Mouse (Mus musculus): ENCODE results near the gene Ss18l1. TPM values are rescaled to one million over a fixed set of nuclear protein-coding genes. Genes with fewer than 3 reads are reported as not detected.

Ss18l1 gene
- polyA plus RNA-seq (2014; fragmentation: Nextera tagmentation; extraction: Ambion mirVana), result 54.2 and 57.2 TPM in 2 replicates

GRCm38 (mm10) chr2:180042256-180042857 lies at the start of gene Ss18l1, which contains the start of gene Psma7:
Gene Ss18l1 (plus strand): TSS chr2:180042509.
Gene Psma7 (minus strand): TSS chr2:180042433.
- Histone ChIP-seq H3K36me3 (replicated peaks; ENCODE audit: control insufficient read depth, insufficient read depth) (peaks cover 19% of the 10 kb centered on the region), H3K27me3 (ENCODE audit: control insufficient read depth, insufficient read depth, low read length) (no peaks in the 10 kb centered on the region), H3K27ac (peak within 1 kb of the TSS; percentile 96), H3K9me3 (ENCODE audit: control insufficient read depth, low read length) (no peaks in the 10 kb centered on the region), H3K9ac (peak within 1 kb of the TSS; percentile 95), H3K4me3 (replicated peaks; ENCODE audit: low read length) (peak within 1 kb of the TSS; percentile 98), H3K4me2 (replicated peaks) (peak within 1 kb of the TSS; percentile 63), H3K4me1 (replicated peaks; ENCODE audit: control insufficient read depth, insufficient read depth, low read length) (peaks cover 36% of the 10 kb centered on the region)
- peak; percentile 95 for ATAC-seq (ENCODE audit: low FRiP score)
- peak; percentile 93 for DNase-seq (ENCODE audit: low spot score)
- WGBS, result under 1% methylated on average over 74 of the region's 78 CpGs

- 88% methylated on average over 5 of the region's 5 CpGs for WGBS
- no peaks in the 10 kb centered on the region for H3K27me3 ChIP-seq (ENCODE audit: control insufficient read depth, insufficient read depth, low read length)
Measured at GRCm38 (mm10) chr2:179993071-179993470, 49.2 kb upstream of the Ss18l1 start.

GRCm38 (mm10) chr2:179998431-179998830 lies 43.9 kb upstream of the Ss18l1 start:
- no peaks in the 10 kb centered on the region for H3K9me3 ChIP-seq (ENCODE audit: control insufficient read depth, low read length)
- no peak overlapping the region for H3K9ac ChIP-seq
- H3K36me3 ChIP-seq (replicated peaks; ENCODE audit: control insufficient read depth, insufficient read depth), result no peaks in the 10 kb centered on the region
- H3K4me3 ChIP-seq (replicated peaks; ENCODE audit: low read length), result no peak overlapping the region
- ATAC-seq (ENCODE audit: low FRiP score), result no peak
- no peak for DNase-seq (ENCODE audit: low spot score)
- no peaks in the 10 kb centered on the region for H3K27me3 ChIP-seq (ENCODE audit: control insufficient read depth, insufficient read depth, low read length)
- H3K4me2 ChIP-seq (replicated peaks), result no peak overlapping the region
- no peaks in the 10 kb centered on the region for H3K4me1 ChIP-seq (replicated peaks; ENCODE audit: control insufficient read depth, insufficient read depth, low read length)
- WGBS, result 72% methylated on average over 4 of the region's 4 CpGs
- H3K27ac ChIP-seq, result no peak overlapping the region

More at GRCm38 (mm10) chr2:179993071-179993470, 49.2 kb upstream of the Ss18l1 start:
- Histone ChIP-seq H3K36me3 (replicated peaks; ENCODE audit: control insufficient read depth, insufficient read depth) (no peaks in the 10 kb centered on the region), H3K9ac (no peak overlapping the region), H3K4me1 (replicated peaks; ENCODE audit: control insufficient read depth, insufficient read depth, low read length) (no peaks in the 10 kb centered on the region), H3K4me3 (replicated peaks; ENCODE audit: low read length) (no peak overlapping the region), H3K27ac (no peak overlapping the region), H3K4me2 (replicated peaks) (no peak overlapping the region), H3K9me3 (ENCODE audit: control insufficient read depth, low read length) (no peaks in the 10 kb centered on the region)
- no peak for ATAC-seq (ENCODE audit: low FRiP score)
- DNase-seq (ENCODE audit: low spot score), result no peak

GRCm38 (mm10) chr2:180001635-180002034 lies 40.7 kb upstream of the Ss18l1 start:
- no peaks in the 10 kb centered on the region for H3K36me3 ChIP-seq (replicated peaks; ENCODE audit: control insufficient read depth, insufficient read depth)
- WGBS, result 88% methylated on average over 9 of the region's 9 CpGs

GRCm38 (mm10) chr2:180005656-180006351 lies 36.5 kb upstream of the Ss18l1 start:
- no peaks in the 10 kb centered on the region for H3K4me1 ChIP-seq (replicated peaks; ENCODE audit: control insufficient read depth, insufficient read depth, low read length)
- H3K4me2 ChIP-seq (replicated peaks), result no peak overlapping the region
- H3K9ac ChIP-seq, result no peak overlapping the region
- H3K27ac ChIP-seq, result no peak overlapping the region
- WGBS, result 69% methylated on average over 5 of the region's 5 CpGs
- H3K27me3 ChIP-seq (ENCODE audit: control insufficient read depth, insufficient read depth, low read length), result no peaks in the 10 kb centered on the region
- H3K9me3 ChIP-seq (ENCODE audit: control insufficient read depth, low read length), result no peaks in the 10 kb centered on the region
- no peaks in the 10 kb centered on the region for H3K36me3 ChIP-seq (replicated peaks; ENCODE audit: control insufficient read depth, insufficient read depth)
- DNase-seq (ENCODE audit: low spot score) (no peak), ATAC-seq (ENCODE audit: low FRiP score) (no peak)
- no peak overlapping the region for H3K4me3 ChIP-seq (replicated peaks; ENCODE audit: low read length)

More at GRCm38 (mm10) chr2:180001635-180002034, 40.7 kb upstream of the Ss18l1 start:
- H3K27me3 ChIP-seq (ENCODE audit: control insufficient read depth, insufficient read depth, low read length), result no peaks in the 10 kb centered on the region
- H3K9ac ChIP-seq, result no peak overlapping the region
- H3K4me1 ChIP-seq (replicated peaks; ENCODE audit: control insufficient read depth, insufficient read depth, low read length), result no peaks in the 10 kb centered on the region
- H3K27ac ChIP-seq, result no peak overlapping the region
- H3K4me3 ChIP-seq (replicated peaks; ENCODE audit: low read length), result no peak overlapping the region
- DNase-seq (ENCODE audit: low spot score) (no peak), ATAC-seq (ENCODE audit: low FRiP score) (no peak)
- H3K4me2 ChIP-seq (replicated peaks), result no peak overlapping the region
- H3K9me3 ChIP-seq (ENCODE audit: control insufficient read depth, low read length), result no peaks in the 10 kb centered on the region

- ATAC-seq (ENCODE audit: low FRiP score) (no peak), DNase-seq (ENCODE audit: low spot score) (no peak)
- Histone ChIP-seq H3K4me2 (replicated peaks) (no peak overlapping the region), H3K9ac (no peak overlapping the region), H3K27me3 (ENCODE audit: control insufficient read depth, insufficient read depth, low read length) (no peaks in the 10 kb centered on the region), H3K4me1 (replicated peaks; ENCODE audit: control insufficient read depth, insufficient read depth, low read length) (no peaks in the 10 kb centered on the region), H3K27ac (no peak overlapping the region), H3K9me3 (ENCODE audit: control insufficient read depth, low read length) (no peaks in the 10 kb centered on the region), H3K4me3 (replicated peaks; ENCODE audit: low read length) (no peak overlapping the region), H3K36me3 (replicated peaks; ENCODE audit: control insufficient read depth, insufficient read depth) (no peaks in the 10 kb centered on the region)
- 58% methylated on average over 8 of the region's 9 CpGs for WGBS
Measured at GRCm38 (mm10) chr2:180006352-180007017, 35.8 kb upstream of the Ss18l1 start.

- no peak overlapping the region for H3K4me2 ChIP-seq (replicated peaks)
- ATAC-seq (ENCODE audit: low FRiP score) (no peak), DNase-seq (ENCODE audit: low spot score) (no peak)
- H3K4me3 ChIP-seq (replicated peaks; ENCODE audit: low read length), result no peak overlapping the region
- no peak overlapping the region for H3K27ac ChIP-seq
- no peak overlapping the region for H3K9ac ChIP-seq
- WGBS, result 92% methylated on average over 7 of the region's 7 CpGs
- H3K27me3 ChIP-seq (ENCODE audit: control insufficient read depth, insufficient read depth, low read length), result no peaks in the 10 kb centered on the region
- H3K4me1 ChIP-seq (replicated peaks; ENCODE audit: control insufficient read depth, insufficient read depth, low read length), result no peaks in the 10 kb centered on the region
- H3K9me3 ChIP-seq (ENCODE audit: control insufficient read depth, low read length), result no peaks in the 10 kb centered on the region
- no peaks in the 10 kb centered on the region for H3K36me3 ChIP-seq (replicated peaks; ENCODE audit: control insufficient read depth, insufficient read depth)
Measured at GRCm38 (mm10) chr2:180010686-180011085, 31.6 kb upstream of the Ss18l1 start.

- DNase-seq (ENCODE audit: low spot score), result no peak
- Histone ChIP-seq H3K4me2 (replicated peaks) (no peak overlapping the region), H3K9me3 (ENCODE audit: control insufficient read depth, low read length) (no peaks in the 10 kb centered on the region), H3K4me3 (replicated peaks; ENCODE audit: low read length) (no peak overlapping the region), H3K4me1 (replicated peaks; ENCODE audit: control insufficient read depth, insufficient read depth, low read length) (no peaks in the 10 kb centered on the region), H3K27me3 (ENCODE audit: control insufficient read depth, insufficient read depth, low read length) (no peaks in the 10 kb centered on the region), H3K36me3 (replicated peaks; ENCODE audit: control insufficient read depth, insufficient read depth) (no peaks in the 10 kb centered on the region), H3K27ac (no peak overlapping the region), H3K9ac (no peak overlapping the region)
- no peak for ATAC-seq (ENCODE audit: low FRiP score)
- WGBS, result 84% methylated on average over 6 of the region's 6 CpGs
Measured at GRCm38 (mm10) chr2:180011370-180011769, 30.9 kb upstream of the Ss18l1 start.

GRCm38 (mm10) chr2:180013686-180014085 lies 28.6 kb upstream of the Ss18l1 start:
- DNase-seq (ENCODE audit: low spot score), result no peak
- Histone ChIP-seq H3K36me3 (replicated peaks; ENCODE audit: control insufficient read depth, insufficient read depth) (no peaks in the 10 kb centered on the region), H3K4me3 (replicated peaks; ENCODE audit: low read length) (no peak overlapping the region), H3K9ac (no peak overlapping the region), H3K4me1 (replicated peaks; ENCODE audit: control insufficient read depth, insufficient read depth, low read length) (no peaks in the 10 kb centered on the region), H3K4me2 (replicated peaks) (no peak overlapping the region), H3K27ac (no peak overlapping the region), H3K27me3 (ENCODE audit: control insufficient read depth, insufficient read depth, low read length) (no peaks in the 10 kb centered on the region), H3K9me3 (ENCODE audit: control insufficient read depth, low read length) (no peaks in the 10 kb centered on the region)
- ATAC-seq (ENCODE audit: low FRiP score), result no peak
- WGBS, result 89% methylated on average over 7 of the region's 7 CpGs

Measured in hindbrain, embryonic 14.5 days (tissue).